Mouse (Mus musculus) kidney, adult 8-10 months (tissue): ENCODE measurements around the gene Rnaseh2c.

Experiments used
- DNase-seq, 2 experiments: peaks; one replicate each; pipeline ENCODE4 v3.0.0; 2022

Gene Rnaseh2c

DNA sequence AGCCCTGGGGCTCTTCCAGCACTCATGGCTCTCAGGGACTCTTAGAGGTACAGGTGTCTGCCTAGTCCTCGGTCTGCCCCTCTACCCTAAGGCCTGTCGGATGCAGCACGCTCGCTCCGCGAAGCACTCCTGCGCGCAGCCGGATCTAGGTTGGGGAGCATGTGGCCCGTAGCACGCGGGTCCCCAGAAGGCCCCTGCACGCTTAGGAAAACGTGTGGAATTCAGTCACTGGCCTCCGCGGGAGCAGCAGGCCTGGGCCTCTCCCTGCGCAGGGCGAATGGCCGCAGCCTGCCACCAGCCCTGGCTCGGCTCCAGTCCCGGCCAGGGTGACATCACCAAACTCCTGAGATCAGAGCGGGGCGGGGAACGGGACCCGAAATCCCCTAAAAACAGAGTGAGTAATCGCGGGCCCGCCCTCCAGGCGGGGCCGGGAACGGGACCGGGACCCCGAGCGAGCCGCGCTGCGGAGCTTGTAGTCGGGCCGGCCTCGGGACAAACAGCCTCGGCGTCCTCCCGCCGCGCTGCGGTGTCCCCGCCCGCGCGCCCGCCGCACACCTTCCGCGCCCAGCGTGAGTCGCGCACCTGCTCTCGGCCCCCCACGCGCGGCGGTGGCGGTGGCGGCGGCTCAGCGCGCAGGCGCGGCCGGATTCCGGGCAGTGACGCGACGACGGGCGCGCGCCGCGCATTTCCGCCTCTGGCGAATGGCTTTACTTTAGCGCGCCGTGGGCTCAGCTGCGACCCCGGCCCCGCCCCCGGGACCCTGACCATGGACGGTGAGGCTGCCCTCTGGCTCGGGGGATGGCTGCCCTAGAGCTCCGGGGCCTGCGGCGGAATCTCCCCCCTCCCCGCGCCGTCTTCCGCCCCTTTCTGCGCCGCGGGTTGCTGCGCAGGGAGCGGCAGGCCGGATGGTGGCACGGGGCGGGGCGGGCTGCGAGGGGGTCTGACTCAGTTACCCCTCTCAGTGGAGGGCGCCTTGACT is 35.7 kb downstream of the Rnaseh2c start, which contains the start of gene Rela:
Rela (plus strand) TSS at position 415 of the 979 bp plus-strand sequence.
- DNase-seq: peak; percentile 88 to 90

DNA sequence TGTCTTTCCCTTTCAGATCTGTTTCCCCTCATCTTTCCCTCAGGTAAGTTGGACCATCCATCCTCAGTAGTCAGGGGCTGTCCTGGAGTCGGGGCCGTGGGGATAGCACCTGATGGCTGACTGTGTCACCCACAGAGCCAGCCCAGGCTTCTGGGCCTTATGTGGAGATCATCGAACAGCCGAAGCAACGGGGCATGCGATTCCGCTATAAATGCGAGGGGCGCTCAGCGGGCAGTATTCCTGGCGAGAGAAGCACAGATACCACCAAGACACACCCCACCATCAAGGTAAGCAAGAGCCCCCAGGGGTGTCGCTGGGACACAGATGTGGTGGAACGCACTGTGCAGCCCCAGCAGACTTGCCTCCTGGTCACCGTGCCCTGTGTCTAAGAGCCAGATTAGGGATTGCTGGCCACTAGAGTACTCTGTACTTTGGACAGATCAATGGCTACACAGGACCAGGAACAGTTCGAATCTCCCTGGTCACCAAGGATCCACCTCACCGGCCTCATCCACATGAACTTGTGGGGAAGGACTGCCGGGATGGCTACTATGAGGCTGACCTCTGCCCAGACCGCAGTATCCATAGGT is 36.8 kb downstream of the Rnaseh2c start:
- no peak for DNase-seq

GRCm38 (mm10) chr19:5640339-5640738 is 38.7 kb downstream of the Rnaseh2c start:
- DNase-seq: no peak

DNA sequence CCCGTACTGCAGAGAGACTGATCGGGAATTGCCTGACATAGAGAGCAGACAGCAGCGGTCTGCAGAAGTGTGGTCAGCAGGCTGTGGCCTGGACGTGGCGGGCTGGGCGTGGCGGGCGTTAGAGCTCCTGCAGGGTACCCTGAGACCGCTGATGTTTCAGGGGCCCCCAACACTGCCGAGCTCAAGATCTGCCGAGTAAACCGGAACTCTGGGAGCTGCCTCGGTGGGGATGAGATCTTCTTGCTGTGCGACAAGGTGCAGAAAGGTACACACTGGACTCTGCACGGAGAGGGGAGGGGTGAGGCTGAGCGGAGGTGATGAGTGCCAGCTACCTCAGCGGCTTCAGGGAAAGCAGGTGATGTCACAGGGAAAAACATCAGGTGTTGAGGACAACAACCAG is 39.3 kb downstream of the Rnaseh2c start:
- DNase-seq: no peak

DNA sequence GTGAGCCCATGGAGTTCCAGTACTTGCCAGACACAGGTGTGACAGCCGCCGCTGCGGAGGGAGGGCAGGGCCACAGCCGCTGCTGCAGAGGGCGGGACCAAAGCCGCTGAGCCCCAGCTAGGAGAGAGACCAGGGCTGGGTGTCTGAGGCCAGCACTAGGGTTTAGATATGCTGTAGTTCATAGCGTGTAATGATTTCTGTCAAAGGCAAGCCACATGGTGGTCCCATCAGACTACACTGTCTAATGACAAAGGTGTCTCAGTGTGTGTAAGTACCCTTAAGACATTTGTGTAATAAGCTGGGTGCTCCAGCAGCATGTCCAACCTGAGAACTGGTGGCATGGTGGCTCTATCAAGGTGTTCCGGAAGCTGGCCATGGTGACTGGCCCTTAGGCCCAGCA is 40.0 kb downstream of the Rnaseh2c start:
- no peak for DNase-seq

GRCm38 (mm10) chr19:5645280-5645679 is 43.6 kb downstream of the Rnaseh2c start:
- no peak for DNase-seq

DNA sequence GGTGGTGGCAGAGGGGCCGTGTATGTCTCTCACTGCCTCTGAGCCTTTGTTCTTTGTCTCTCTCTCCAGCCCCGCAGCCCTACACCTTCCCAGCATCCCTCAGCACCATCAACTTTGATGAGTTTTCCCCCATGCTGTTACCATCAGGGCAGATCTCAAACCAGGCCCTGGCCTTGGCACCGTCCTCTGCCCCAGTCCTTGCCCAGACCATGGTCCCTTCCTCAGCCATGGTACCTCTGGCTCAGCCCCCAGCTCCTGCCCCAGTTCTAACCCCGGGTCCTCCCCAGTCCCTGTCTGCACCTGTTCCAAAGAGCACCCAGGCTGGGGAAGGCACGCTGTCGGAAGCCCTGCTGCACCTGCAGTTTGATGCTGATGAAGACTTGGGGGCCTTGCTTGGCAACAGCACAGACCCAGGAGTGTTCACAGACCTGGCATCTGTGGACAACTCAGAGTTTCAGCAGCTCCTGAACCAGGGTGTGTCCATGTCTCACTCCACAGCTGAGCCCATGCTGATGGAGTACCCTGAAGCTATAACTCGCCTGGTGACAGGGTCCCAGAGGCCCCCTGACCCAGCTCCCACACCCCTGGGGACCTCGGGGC is 45.2 kb downstream of the Rnaseh2c start:
- DNase-seq: no peak

- DNase-seq: no peak
Observed at GRCm38 (mm10) chr19:5647791-5648190, 46.1 kb downstream of the Rnaseh2c start.

DNA sequence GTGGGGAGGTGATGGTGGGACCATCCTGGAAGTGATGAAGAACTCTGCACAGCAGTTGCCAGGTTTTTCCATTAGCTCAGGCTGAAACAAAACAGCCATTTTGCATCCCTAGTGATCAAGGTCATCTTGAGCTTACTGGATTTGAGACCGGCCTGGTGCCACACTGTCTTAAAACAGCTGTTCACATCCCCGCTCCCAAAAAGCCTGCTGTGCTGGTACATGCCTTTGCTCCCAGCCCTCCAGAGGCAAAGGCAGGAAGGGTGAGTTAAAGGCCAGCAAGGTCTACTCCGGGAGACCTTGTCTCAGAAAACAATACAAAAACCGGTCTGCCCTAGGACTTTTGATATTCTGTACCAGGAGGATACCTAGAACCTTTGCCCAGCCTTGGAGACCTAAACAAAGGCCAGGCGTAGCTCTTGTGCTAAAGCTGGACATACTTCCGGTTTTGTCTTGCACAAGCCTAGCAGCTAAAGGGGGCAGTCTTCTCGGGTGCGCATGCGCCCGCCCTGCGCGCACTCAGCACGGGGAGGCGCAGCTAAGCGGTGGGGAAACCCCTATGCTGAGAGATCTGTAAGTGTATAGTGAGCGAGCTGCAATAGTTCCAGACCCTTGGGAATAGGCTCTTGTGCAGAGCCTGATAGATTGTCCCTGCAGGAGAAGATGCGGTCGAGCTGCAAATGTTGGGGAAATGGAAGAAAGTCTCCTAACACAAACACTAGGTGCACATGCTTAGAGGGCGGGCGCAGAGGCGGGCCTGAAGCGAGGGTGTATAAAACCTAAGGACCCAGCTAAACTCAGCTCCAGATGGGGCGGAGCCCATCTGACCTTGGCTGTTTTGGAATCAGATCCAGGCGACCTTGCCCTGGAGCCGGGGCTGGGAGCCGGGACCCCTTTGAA is 47.0 kb downstream of the Rnaseh2c start:
- DNase-seq: peak; percentile 73 to 76

- peak; percentile 36 to 50 for DNase-seq
Observed at GRCm38 (mm10) chr19:5649298-5649741, 47.6 kb downstream of the Rnaseh2c start.

DNA sequence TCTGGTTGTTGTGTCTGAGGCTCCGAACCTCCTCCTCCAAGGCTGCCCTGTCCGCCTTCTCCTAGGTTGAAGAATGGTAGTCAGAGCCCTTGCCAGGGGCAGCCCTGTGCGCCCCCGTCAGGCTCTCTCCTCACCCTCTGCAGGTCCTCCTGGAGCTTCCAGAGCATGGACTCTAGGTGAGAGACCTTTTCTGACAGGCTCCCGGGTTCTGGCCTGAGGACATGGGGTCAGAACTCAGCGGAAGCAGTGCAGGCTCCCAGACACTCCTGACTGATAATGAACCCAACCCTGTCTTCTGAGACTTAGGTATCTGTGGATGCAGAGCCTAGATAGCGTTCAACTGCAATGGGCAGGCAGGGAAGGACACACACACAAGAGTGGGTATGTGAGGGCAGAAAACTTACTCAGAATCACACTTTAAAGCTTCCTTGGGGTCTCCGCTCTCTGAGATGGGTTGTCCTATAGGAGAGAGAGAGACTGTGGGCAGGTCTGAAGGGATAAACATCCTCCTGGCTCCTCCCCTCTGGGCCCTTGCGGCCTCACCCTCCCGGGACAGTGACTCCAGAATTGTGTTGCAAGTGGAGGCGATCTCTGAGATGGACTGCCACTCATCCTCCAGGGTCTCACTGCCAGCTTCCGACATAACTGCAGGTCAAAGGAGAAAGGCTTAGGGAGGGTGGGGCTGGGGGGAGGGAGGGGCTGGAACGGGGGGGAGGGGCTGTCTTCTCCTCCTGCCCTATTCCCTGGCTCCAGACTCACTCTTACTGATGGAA is 50.0 kb downstream of the Rnaseh2c start:
- no peak for DNase-seq

DNA sequence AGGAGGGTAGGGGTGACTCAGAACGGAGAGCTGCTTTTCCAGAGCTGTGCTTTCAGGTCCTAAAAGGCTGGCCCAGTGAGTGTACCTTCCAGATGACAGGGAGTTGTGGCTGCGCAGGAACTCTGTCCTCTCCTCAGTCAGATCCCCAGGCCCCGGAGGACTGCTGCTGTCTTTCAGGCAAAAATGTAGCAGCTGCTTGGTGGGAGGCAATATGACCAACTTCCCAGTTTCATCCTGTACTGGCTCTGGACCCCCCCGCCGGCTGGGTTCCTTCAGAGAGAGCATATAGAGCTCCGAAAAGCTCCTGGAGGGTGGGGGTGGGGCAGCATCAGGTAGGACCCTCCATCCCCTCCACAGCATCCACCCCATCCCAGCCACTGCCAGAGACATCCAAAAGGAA is 50.9 kb downstream of the Rnaseh2c start:
- DNase-seq: no peak

DNA sequence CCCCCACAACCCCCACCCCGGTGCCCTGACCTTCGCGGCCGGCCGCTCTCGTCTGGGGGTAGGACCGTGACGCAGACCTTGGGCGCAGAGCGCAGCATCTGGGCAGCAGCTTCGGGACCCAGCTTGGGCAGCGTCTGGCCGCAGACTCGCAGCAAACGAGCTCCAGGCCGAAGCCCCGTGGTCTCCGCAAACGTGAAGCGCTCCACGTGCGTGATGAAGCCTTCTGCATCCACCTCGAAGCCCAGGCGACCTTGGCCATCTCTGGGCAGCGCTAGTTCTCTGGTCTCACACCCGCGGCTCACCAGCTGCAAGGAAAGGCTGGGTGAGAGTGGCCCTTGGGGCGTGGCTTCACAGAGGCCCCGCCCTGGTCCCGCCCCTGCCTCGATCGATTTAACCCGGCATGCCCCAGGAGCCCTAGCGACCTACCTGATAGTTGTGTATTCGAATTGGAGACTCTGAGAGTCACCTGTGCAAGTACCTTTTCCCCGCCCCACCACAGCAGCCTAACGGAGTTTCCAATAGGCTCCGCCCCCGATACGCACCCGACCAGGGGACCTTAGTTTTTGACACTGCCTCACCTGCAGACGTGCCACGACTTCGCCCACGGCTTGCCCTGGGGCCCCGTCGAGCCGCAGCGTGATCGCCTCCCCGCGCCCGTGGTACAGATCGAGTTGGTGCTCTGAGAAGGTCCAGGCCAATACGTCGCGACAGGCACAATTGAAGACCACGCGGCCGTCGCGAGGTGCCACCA is 52.5 kb downstream of the Rnaseh2c start:
- no peak for DNase-seq

- DNase-seq: no peak
Observed at GRCm38 (mm10) chr19:5654720-5655298, 53.1 kb downstream of the Rnaseh2c start.
